Mouse (Mus musculus) ES-Bruce4 (cell line): Measurements from ENCODE around the gene Jagn1.

Experiments used
- CTCF ChIP-seq: IDR thresholded peaks from one replicate; pipeline ENCODE4 v1.8.1; 2011; ENCODE audit warnings: low read depth, low read length
- EP300 ChIP-seq: IDR thresholded peaks from 2 replicates; pipeline ENCODE4 v1.6.1; 2011; ENCODE audit warnings: low read depth, low read length; ENCODE audit not compliant: insufficient read depth
- POLR2A ChIP-seq: IDR thresholded peaks from one replicate; pipeline ENCODE4 v1.8.1; 2011; ENCODE audit warnings: low read length; ENCODE audit not compliant: insufficient read depth

- no peak for TF ChIP-seq POLR2A
- TF ChIP-seq CTCF = no peak
- TF ChIP-seq EP300 = no peak
Observed at GRCm38 (mm10) chr6:113394811-113395210, 47.6 kb upstream of the Jagn1 start.
